Mouse (Mus musculus): ENCODE measurements around the gene Hsd3b6. TPM values are rescaled to one million over a fixed set of nuclear protein-coding genes. Genes with fewer than 3 reads are reported as not detected.
"Not testable (repeated sequence)": the region's sequence is repeated elsewhere in the genome, so short reads cannot be mapped to it uniquely, and the experiment has no call there.

The Hsd3b6 gene
- not detected for total RNA-seq (2021)
- long read RNA-seq, experiment 1 = 0 reads
- long read RNA-seq, experiment 2 = 0 reads

DNA sequence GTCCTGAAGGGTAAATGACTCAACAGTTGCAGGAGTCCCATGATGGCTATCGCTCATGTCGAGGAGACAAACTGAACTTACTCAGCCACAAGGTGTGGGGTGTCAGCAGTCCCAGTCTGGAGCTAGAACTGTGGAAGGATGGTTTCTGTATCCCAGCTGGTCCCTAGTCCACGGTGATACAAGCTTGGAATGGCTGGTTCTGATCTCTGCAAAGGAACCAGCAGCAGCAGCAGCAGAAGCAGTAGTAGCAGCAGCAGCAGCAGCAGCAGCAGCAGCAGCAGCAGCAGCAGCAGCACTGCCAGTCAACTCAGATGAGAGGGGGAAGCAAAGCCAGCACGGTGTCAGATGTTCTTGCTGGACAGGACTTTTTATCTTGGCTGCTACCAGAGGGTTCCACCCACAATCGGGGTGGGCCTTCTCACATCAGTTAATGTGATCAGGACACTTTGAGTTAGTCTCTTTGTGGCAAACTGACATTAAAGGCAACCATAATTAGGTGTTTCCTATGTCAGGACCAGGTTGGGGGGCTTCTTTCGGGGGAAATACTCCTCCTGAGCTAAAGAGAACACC lies at the start of gene Hsd3b6:
Gene Hsd3b6 (minus strand): TSS at position 343 of the 570 bp plus-strand sequence.
- DNase-seq = no peak

DNA sequence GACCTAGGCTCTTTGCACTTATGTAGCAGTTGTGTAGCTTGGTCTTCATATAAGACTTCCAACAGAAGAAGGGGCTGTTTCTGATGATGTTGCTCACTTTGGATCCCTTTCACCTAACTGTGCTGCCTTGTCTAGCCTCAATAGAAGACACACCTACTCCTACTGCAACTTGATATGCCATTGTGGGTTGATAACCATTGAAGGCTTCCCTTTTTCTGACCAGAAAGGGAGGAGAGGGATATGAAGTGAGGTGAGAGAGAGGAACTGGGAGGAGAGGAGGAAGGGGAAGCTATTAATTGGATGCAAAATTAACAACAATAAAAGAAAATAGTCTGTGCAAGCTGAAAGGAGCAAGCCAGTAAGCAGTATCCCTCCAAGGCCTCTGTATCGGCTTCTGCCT lies 48.6 kb upstream of the Hsd3b6 start:
- no peak for DNase-seq

- DNase-seq = no peak
These were observed 45.3 kb upstream of the Hsd3b6 start, which contains the start of gene Hsd3b1 for GRCm38 (mm10) chr3:98859576-98859975. Hsd3b1 (minus strand) TSS chr3:98859794.

GRCm38 (mm10) chr3:98858051-98858450 lies 43.8 kb upstream of the Hsd3b6 start:
- DNase-seq = no peak

DNA sequence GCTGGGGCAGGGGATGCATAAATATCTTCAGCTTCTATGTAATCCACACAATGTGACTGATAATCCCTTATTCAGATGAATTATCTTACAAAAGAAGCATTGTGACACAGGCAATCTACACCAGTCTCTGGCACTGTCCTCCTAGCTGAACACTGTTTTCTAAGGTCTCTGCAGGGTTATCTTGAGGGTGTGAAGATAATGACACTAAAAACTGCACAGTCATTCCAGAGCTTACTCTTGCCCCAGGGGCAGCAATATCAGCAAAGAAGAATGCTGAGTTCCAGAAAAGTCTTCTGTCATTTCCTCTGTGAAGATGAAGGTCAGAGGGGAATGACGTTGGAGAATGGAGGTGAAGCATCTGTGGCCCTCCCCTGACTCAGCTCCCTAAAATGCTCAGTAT lies 42.6 kb upstream of the Hsd3b6 start:
- DNase-seq = no peak

DNA sequence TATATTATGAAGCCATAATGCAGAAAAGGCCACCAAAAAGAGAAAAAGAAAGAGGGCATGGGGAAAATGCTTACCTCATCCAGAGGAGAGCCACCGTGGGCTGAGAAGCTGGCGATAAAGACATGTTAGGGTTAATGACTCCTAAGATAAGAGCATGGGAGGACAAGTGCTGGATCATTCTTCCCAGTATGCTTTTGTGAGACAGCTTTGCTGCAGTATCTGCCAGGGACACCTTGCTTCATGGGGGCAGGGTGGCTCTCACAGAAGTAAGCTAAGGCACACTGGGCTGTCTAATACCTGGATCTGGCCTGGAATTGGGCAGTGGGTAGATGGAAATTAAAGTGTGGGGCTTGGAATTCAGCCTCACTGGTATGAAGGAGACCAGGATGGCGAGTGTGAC lies 40.9 kb upstream of the Hsd3b6 start:
- no peak for DNase-seq

- no peak for DNase-seq
These were observed 39.4 kb upstream of the Hsd3b6 start for GRCm38 (mm10) chr3:98853685-98854084.

DNA sequence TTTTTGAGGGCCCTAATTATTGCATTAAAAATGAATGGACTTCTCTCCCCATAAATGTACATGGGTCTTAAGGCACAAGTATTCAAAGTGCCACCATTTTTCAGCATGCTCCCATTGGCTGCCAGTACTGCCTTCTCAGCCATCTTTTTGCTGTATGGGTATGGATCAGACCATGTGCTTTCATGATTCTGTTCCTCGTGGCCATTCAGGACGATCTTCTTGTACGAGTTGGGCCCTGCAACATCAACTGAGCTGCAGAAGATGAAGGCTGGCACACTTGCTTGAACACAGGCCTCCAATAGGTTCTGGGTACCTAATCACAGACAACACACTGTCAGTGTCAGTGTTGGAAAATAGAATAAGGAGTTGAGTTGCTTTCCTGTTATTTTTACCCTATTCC lies 38.8 kb upstream of the Hsd3b6 start:
- DNase-seq = no peak

DNA sequence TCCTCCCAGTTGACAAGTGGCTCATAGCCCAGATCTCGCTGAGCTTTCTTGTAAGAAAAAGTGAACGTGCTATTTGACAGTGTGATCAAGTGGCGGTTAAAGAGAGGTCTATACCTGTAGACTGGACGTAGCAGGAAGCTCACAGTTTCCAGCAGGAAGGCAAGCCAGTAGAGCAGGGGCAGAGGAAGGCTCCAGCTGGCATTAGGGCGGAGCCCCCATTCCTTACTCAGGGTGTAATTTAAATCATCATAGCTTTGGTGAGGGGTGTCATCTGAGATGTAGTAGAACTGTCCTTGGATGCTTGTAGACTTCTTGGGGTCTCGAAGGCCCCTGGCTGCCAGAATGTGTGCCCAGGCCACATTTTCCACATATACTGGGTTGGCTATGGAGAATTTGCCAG lies 38.4 kb upstream of the Hsd3b6 start:
- DNase-seq = no peak

GRCm38 (mm10) chr3:98851853-98852252 lies 37.6 kb upstream of the Hsd3b6 start:
- DNase-seq = no peak

DNA sequence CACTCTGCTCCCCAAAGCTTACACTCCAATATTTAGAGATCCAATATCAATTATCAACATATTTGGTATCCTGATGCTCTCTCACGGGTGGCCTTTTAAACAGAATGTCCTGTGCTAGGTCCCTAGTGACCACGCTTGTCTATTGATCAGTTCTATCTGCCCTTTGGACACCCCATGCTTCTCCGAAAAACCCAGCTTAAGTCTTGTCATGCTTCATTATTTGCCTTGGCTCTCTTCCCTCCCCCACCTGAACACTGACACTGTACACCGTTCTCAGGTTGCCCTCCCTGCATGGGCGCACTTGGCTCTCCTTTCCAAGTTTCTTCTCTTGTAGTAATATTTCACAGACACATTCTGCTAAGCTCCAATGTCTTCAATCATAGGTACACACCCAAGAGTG lies 36.0 kb upstream of the Hsd3b6 start:
- DNase-seq = no peak

DNA sequence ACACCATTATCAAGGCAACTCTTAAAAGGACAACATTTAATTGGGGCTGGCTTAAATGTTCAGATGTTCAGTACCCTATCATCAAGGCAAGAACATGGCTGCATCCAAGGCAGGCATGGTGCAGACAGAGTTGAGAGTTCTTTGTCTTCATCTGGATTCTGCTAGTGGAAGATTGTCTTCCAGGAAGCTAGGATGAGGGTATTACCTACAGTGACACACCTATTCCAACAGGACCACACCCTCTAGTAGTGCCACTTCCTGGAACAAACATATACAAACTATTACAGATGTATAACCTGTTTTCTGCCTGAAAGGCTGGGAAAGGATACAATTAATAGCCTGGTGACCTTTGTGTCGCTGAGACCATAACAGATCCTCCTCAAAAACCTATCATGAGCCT lies 34.7 kb upstream of the Hsd3b6 start:
- no peak for DNase-seq

GRCm38 (mm10) chr3:98812653-98813052 lies 1.6 kb downstream of the Hsd3b6 start:
- DNase-seq = not testable (repeated sequence)

DNA sequence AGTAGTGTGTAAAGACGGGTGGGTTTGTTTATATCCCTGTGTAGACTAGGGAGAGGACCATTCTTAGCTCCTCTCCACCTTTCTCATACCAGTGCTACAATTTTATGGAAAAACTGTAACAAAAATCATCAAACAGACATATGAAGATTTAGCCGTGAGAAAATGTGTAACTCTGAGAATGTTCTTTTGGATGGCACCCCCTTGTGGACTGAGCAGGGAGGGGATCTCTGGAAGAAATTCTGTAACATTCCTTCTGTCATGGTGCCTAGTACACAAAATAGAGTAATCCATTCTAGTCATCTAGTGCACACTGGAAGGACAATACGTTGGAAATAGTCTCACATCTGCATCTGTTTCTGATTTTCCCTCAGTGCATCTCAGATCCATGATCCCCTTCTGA lies 9.2 kb downstream of the Hsd3b6 start:
- not testable (repeated sequence) for DNase-seq

DNA sequence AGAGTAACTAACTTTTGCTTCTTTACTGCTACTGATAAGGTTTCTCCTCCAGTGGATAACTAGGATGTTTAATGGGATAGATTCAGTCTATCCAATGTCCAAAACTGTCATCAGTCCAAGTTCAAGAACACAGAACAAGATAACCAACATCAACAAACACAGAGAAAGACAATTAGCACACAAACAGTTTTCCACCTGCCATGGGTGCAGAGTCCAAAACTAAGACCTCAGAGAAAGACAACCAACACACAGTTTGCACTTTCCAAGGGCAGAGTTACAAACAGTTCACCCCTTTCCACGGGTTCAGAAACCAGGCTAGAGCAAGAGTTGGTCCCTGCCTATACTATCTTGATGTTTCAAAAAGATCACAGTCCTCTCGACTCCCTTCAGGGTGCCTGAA lies 27.7 kb downstream of the Hsd3b6 start:
- DNase-seq = no peak

GRCm38 (mm10) chr3:98782181-98782868 lies 31.9 kb downstream of the Hsd3b6 start:
- DNase-seq = no peak

- no peak for DNase-seq
These were observed 33.3 kb downstream of the Hsd3b6 start for GRCm38 (mm10) chr3:98780921-98781320.

DNA sequence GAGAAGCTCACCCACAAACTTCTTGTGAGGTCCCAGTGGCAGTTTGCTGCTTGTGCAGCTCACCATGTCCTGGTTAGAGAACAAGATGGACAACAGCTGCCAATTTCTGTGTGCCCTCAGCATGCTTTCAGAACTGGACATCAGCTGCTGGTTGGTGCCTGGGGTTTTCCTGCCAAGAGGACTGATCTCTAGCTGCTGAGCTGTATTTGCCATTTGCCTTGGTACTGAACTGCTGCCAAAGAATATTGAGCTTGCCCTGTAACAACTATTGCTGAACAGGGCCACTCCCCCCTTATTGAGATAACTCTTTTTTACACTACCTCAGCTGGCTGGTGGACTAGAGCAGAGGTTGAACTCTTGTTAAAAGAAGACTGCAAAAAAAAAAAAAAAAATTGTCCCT lies 50.1 kb downstream of the Hsd3b6 start:
- no peak for DNase-seq

DNA sequence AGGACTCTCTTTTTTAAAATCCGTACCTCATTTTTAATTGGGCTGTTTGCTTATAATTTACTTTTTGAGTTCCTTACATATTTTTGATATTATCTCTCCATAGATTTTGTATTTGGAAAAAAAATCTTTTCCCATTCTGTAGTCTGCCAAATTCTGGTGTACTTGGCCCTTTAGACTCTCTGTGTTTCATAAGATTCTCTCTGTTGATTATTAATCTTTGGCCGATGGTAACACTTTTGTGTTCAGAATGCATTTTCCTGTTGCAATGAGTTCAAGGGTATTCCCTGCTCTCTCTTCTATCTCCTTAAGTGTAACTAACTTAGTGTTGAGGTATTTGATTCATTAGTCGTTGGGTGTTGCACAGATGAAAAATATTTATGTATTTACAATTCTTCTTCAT lies 57.4 kb downstream of the Hsd3b6 start:
- no peak for DNase-seq

Other genes with a start within 250 kb of the Hsd3b6 start
- not detected for gene Gm10681, start 225.6 kb downstream of the Hsd3b6 start, total RNA-seq (2021)
- not detected for gene Hsd3b5, start 184.2 kb downstream of the Hsd3b6 start, total RNA-seq (2021)
- not detected for gene Hsd3b2, start 89.9 kb downstream of the Hsd3b6 start, total RNA-seq (2021)
- gene Hsd3b3, start 51.3 kb downstream of the Hsd3b6 start, total RNA-seq (2021) = not detected
- gene Hsd3b1, start 45.4 kb upstream of the Hsd3b6 start, total RNA-seq (2021) = not detected
- not detected for gene Hao2, start 78.8 kb upstream of the Hsd3b6 start, total RNA-seq (2021)